Mouse (Mus musculus): ENCODE results near the gene Tpcn2.

DNA sequence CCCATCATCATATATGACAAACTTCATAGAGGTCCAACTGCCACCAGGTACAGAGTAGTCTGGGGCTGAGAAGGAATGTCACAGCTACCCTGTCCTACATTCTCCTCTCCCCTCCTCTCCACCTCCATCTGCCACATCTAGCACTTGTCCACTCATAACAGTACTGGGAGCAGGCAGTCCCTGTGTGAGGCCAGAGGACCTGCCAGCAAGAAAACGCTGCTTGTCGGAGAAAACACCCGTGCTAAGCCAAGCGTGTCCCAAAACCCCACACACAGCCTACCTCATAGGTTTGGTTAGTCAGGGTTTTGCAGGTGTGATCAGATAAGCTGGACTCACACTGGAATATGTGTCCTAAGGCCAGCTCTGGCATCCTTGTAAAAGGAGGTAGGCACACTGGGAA lies 42.9 kb downstream of the Tpcn2 start:
- TF ChIP-seq CTCF (IDR thresholded peaks at IDR 0.05) (no peak), POLR2A (IDR thresholded peaks at IDR 0.05; ENCODE audit: insufficient read depth, low read depth, low read length) (no peak)

All from heart, adult 2 months (tissue).